Mouse (Mus musculus): ENCODE results near the gene Acsl5.

GRCm38 (mm10) chr19:55335881-55336280 is 84.1 kb downstream of the Acsl5 start:
- TF ChIP-seq CTCF (IDR thresholded peaks at IDR 0.05; ENCODE audit: insufficient read depth, low read length) (no peak), POLR2A (IDR thresholded peaks at IDR 0.05; ENCODE audit: borderline replicate concordance, extremely low read depth, low read depth, low read length) (no peak)
